Mouse (Mus musculus): ENCODE data around the gene Ubr2.

DNA sequence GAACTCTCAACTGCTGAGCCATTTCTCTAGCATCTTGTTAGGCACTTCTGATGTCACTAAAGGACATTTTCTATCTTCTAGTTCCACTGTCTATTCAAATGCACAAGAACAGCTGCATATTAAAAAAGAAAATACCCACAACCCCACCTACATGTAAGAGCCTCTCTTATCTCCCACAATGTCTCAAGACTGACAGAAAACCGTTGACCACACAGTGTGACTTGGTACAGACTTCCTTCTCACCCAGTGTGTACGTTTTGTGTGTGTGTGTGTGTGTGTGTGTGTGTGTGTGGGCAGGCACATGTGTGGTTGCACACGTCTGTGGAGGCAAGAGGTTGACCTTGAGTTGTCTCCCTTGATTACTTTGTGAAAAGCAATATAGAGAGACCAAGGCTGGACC is 48.2 kb downstream of the Ubr2 start:
- TF ChIP-seq POLR2A (IDR thresholded peaks at IDR 0.05; ENCODE audit: low read depth, low read length) (no peak), CTCF (IDR thresholded peaks at IDR 0.05; ENCODE audit: borderline replicate concordance, insufficient read depth, low read length) (no peak)

All from embryonic fibroblast, embryonic 13.5 days (primary cell).